Mouse (Mus musculus) megakaryocyte-erythroid progenitor cell, adult 5-6 weeks (primary cell): ENCODE measurements around the gene Efna1. TPM values are rescaled to one million over a fixed set of nuclear protein-coding genes. Genes with fewer than 3 reads are reported as not detected.
A peak's percentile ranks its signal among the peaks of the same experiment; 100 is the strongest.

Source experiments
- ATAC-seq: replicated peaks from 2 replicates; pipeline ENCODE4 v1.8.0; 2016; ENCODE audit warnings: mild to moderate bottlenecking, inconsistent platforms; ENCODE audit not compliant: severe bottlenecking, poor library complexity, low FRiP score, low TSS enrichment
- total RNA-seq, 2 experiments: library from RNA; stranded (forward) in 1 of 2; stranded (reverse) in 1 of 2; fragments of 200-1000, 215-1000 nt in 1 of 2; fragments of >200 nt in 1 of 2; fragmentation: Nextera tagmentation in 1 of 2; gene quantifications; 2 replicates each; pipeline ENCODE4 v1.2.3; 2014 to 2017

Gene Efna1
- total RNA-seq, 2 experiments from 2014 or later: not detected

- peak; percentile 74 for ATAC-seq
Measured at GRCm38 (mm10) chr3:89228180-89228549, 52.8 kb downstream of the Efna1 start.

- peak; percentile 56 for ATAC-seq
Measured at GRCm38 (mm10) chr3:89227307-89228179, 53.4 kb downstream of the Efna1 start.

GRCm38 (mm10) chr3:89226900-89227299, 54.0 kb downstream of the Efna1 start, which contains the start of gene Mtx1:
TSS of gene Mtx1 (minus strand) at chr3:89227088.
- ATAC-seq: no peak

GRCm38 (mm10) chr3:89226361-89226760, 54.6 kb downstream of the Efna1 start:
- no peak for ATAC-seq

- no peak for ATAC-seq
Measured at GRCm38 (mm10) chr3:89225918-89226317, 55.0 kb downstream of the Efna1 start.

GRCm38 (mm10) chr3:89225321-89225815, 55.6 kb downstream of the Efna1 start:
- ATAC-seq: no peak

- ATAC-seq: no peak
Measured at GRCm38 (mm10) chr3:89224796-89225195, 56.1 kb downstream of the Efna1 start.

Other genes starting within 250 kb of the Efna1 start
- gene Rusc1, start 187.8 kb downstream of the Efna1 start, total RNA-seq (2014; fragmentation: Nextera tagmentation): 8.0 and 13.7 TPM in 2 replicates
- gene Rusc1, start 187.8 kb downstream of the Efna1 start, total RNA-seq (2017): 5.8 and 8.9 TPM in 2 replicates
- gene Gm43738, start 180.0 kb downstream of the Efna1 start, total RNA-seq (2014; fragmentation: Nextera tagmentation): not detected in 2 replicates
- not detected in 2 replicates for gene Gm43738, start 180.0 kb downstream of the Efna1 start, total RNA-seq (2017)
- gene Fdps, start 179.2 kb downstream of the Efna1 start, total RNA-seq (2014; fragmentation: Nextera tagmentation): 53.1 and 60.3 TPM in 2 replicates
- 102 and 125 TPM in 2 replicates for gene Fdps, start 179.2 kb downstream of the Efna1 start, total RNA-seq (2017)
- gene Pklr, start 145.0 kb downstream of the Efna1 start, total RNA-seq (2014; fragmentation: Nextera tagmentation): 213 and 235 TPM in 2 replicates
- 157 and 170 TPM in 2 replicates for gene Pklr, start 145.0 kb downstream of the Efna1 start, total RNA-seq (2017)
- gene Hcn3, start 120.9 kb downstream of the Efna1 start, total RNA-seq (2014; fragmentation: Nextera tagmentation): 1.5 and 1.6 TPM in 2 replicates
- 1.4 and 2.5 TPM in 2 replicates for gene Hcn3, start 120.9 kb downstream of the Efna1 start, total RNA-seq (2017)
- 72.3 and 88.0 TPM in 2 replicates for gene Clk2, start 116.3 kb downstream of the Efna1 start, total RNA-seq (2014; fragmentation: Nextera tagmentation)
- 46.6 and 69.3 TPM in 2 replicates for gene Clk2, start 116.3 kb downstream of the Efna1 start, total RNA-seq (2017)
- 86.7 and 129 TPM in 2 replicates for gene Scamp3, start 103.7 kb downstream of the Efna1 start, total RNA-seq (2014; fragmentation: Nextera tagmentation)
- gene Scamp3, start 103.7 kb downstream of the Efna1 start, total RNA-seq (2017): 32.8 and 34.8 TPM in 2 replicates
- 28.1 and 39.1 TPM in 2 replicates for gene Fam189b, start 98.0 kb downstream of the Efna1 start, total RNA-seq (2014; fragmentation: Nextera tagmentation)
- 6.9 and 13.7 TPM in 2 replicates for gene Fam189b, start 98.0 kb downstream of the Efna1 start, total RNA-seq (2017)
- 39.6 and 41.4 TPM in 2 replicates for gene Gba, start 78.2 kb downstream of the Efna1 start, total RNA-seq (2014; fragmentation: Nextera tagmentation)
- gene Gba, start 78.2 kb downstream of the Efna1 start, total RNA-seq (2017): 36.5 and 44.3 TPM in 2 replicates
- 4.0 TPM in 1 of 2 replicates, not detected in the other for gene Thbs3, start 66.0 kb downstream of the Efna1 start, total RNA-seq (2014; fragmentation: Nextera tagmentation)
- gene Thbs3, start 66.0 kb downstream of the Efna1 start, total RNA-seq (2017): 0.57 and 1.7 TPM in 2 replicates
- 114 and 122 TPM in 2 replicates for gene Mtx1, start 54.1 kb downstream of the Efna1 start, total RNA-seq (2014; fragmentation: Nextera tagmentation)
- gene Mtx1, start 54.1 kb downstream of the Efna1 start, total RNA-seq (2017): 68.1 and 92.8 TPM in 2 replicates
- not detected in 2 replicates for gene Muc1, start 52.1 kb downstream of the Efna1 start, total RNA-seq (2014; fragmentation: Nextera tagmentation)
- gene Muc1, start 52.1 kb downstream of the Efna1 start, total RNA-seq (2017): not detected in 2 replicates
- 127 and 147 TPM in 2 replicates for gene Krtcap2, start 35.2 kb downstream of the Efna1 start, total RNA-seq (2014; fragmentation: Nextera tagmentation)
- 119 and 124 TPM in 2 replicates for gene Krtcap2, start 35.2 kb downstream of the Efna1 start, total RNA-seq (2017)
- not detected in 2 replicates for gene Trim46, start 34.8 kb downstream of the Efna1 start, total RNA-seq (2014; fragmentation: Nextera tagmentation)
- not detected in 2 replicates for gene Trim46, start 34.8 kb downstream of the Efna1 start, total RNA-seq (2017)
- 44.2 and 75.7 TPM in 2 replicates for gene Dpm3, start 21.8 kb downstream of the Efna1 start, total RNA-seq (2014; fragmentation: Nextera tagmentation)
- 30.1 and 90.9 TPM in 2 replicates for gene Dpm3, start 21.8 kb downstream of the Efna1 start, total RNA-seq (2017)
- 35.4 and 66.5 TPM in 2 replicates for gene Slc50a1, start 10.6 kb downstream of the Efna1 start, total RNA-seq (2014; fragmentation: Nextera tagmentation)
- gene Slc50a1, start 10.6 kb downstream of the Efna1 start, total RNA-seq (2017): 31.4 and 50.3 TPM in 2 replicates
- not detected in 2 replicates for gene Efna3, start 41.8 kb upstream of the Efna1 start, total RNA-seq (2014; fragmentation: Nextera tagmentation)
- gene Efna3, start 41.8 kb upstream of the Efna1 start, total RNA-seq (2017): not detected in 2 replicates
- 0.30 TPM in 1 of 2 replicates, not detected in the other for gene Efna4, start 56.9 kb upstream of the Efna1 start, total RNA-seq (2014; fragmentation: Nextera tagmentation)
- gene Efna4, start 56.9 kb upstream of the Efna1 start, total RNA-seq (2017): 0.30 TPM in 1 of 2 replicates, not detected in the other
- gene Adam15, start 68.9 kb upstream of the Efna1 start, total RNA-seq (2014; fragmentation: Nextera tagmentation): 7.4 and 11.4 TPM in 2 replicates
- gene Adam15, start 68.9 kb upstream of the Efna1 start, total RNA-seq (2017): 2.3 and 6.4 TPM in 2 replicates
- not detected in 2 replicates for gene Dcst2, start 80.8 kb upstream of the Efna1 start, total RNA-seq (2014; fragmentation: Nextera tagmentation)
- not detected in 2 replicates for gene Dcst2, start 80.8 kb upstream of the Efna1 start, total RNA-seq (2017)
- not detected in 2 replicates for gene Dcst1, start 84.1 kb upstream of the Efna1 start, total RNA-seq (2014; fragmentation: Nextera tagmentation)
- not detected in 2 replicates for gene Dcst1, start 84.1 kb upstream of the Efna1 start, total RNA-seq (2017)
- 5.0 and 6.6 TPM in 2 replicates for gene Zbtb7b, start 113.6 kb upstream of the Efna1 start, total RNA-seq (2014; fragmentation: Nextera tagmentation)
- gene Zbtb7b, start 113.6 kb upstream of the Efna1 start, total RNA-seq (2017): 7.3 and 11.5 TPM in 2 replicates
- 3.5 and 3.6 TPM in 2 replicates for gene Lenep, start 121.7 kb upstream of the Efna1 start, total RNA-seq (2014; fragmentation: Nextera tagmentation)
- not detected in 2 replicates for gene Lenep, start 121.7 kb upstream of the Efna1 start, total RNA-seq (2017)
- 24.8 and 27.7 TPM in 2 replicates for gene Flad1, start 130.7 kb upstream of the Efna1 start, total RNA-seq (2014; fragmentation: Nextera tagmentation)
- 10.7 and 12.6 TPM in 2 replicates for gene Flad1, start 130.7 kb upstream of the Efna1 start, total RNA-seq (2017)
- 185 and 237 TPM in 2 replicates for gene Cks1b, start 137.2 kb upstream of the Efna1 start, total RNA-seq (2014; fragmentation: Nextera tagmentation)
- gene Cks1b, start 137.2 kb upstream of the Efna1 start, total RNA-seq (2017): 127 and 184 TPM in 2 replicates
- 95.9 and 113 TPM in 2 replicates for gene Shc1, start 137.3 kb upstream of the Efna1 start, total RNA-seq (2014; fragmentation: Nextera tagmentation)
- 40.2 and 68.5 TPM in 2 replicates for gene Shc1, start 137.3 kb upstream of the Efna1 start, total RNA-seq (2017)
- gene Pygo2, start 149.1 kb upstream of the Efna1 start, total RNA-seq (2014; fragmentation: Nextera tagmentation): 38.5 and 42.2 TPM in 2 replicates
- gene Pygo2, start 149.1 kb upstream of the Efna1 start, total RNA-seq (2017): 9.6 and 19.9 TPM in 2 replicates
- gene Pbxip1, start 155.6 kb upstream of the Efna1 start, total RNA-seq (2014; fragmentation: Nextera tagmentation): 7.5 and 8.2 TPM in 2 replicates
- gene Pbxip1, start 155.6 kb upstream of the Efna1 start, total RNA-seq (2017): 14.6 and 30.4 TPM in 2 replicates
- 29.1 and 66.3 TPM in 2 replicates for gene Pmvk, start 173.4 kb upstream of the Efna1 start, total RNA-seq (2014; fragmentation: Nextera tagmentation)
- 28.2 and 33.5 TPM in 2 replicates for gene Pmvk, start 173.4 kb upstream of the Efna1 start, total RNA-seq (2017)
- not detected in 2 replicates for gene Kcnn3, start 239.0 kb upstream of the Efna1 start, total RNA-seq (2014; fragmentation: Nextera tagmentation)
- gene Kcnn3, start 239.0 kb upstream of the Efna1 start, total RNA-seq (2017): not detected in 2 replicates